Mouse (Mus musculus) kidney, postnatal 0 days (tissue): Measurements from ENCODE around the gene Scgb2b11. TPM values are rescaled to one million over a fixed set of nuclear protein-coding genes. Genes with fewer than 3 reads are reported as not detected.
"Not testable (repeated sequence)": the region's sequence is repeated elsewhere in the genome, so short reads cannot be mapped to it uniquely, and the experiment has no call there.

Experiments
- ATAC-seq: fragments of 200-750 bp; cut with Nextera tagmentation; replicated peaks from 2 replicates; pipeline ENCODE4 v1.8.0; 2017; ENCODE audit warnings: low read depth, moderate number of reproducible peaks, moderate TSS enrichment, moderate library complexity; ENCODE audit not compliant: low FRiP score
- DNase-seq: peaks from one replicate; pipeline ENCODE4 v3.0.0-alpha.2; 2016; ENCODE audit warnings: low spot score
- H3K27ac ChIP-seq: fragments of 300-500 bp; sonication (generic); 2 replicates; pipeline ENCODE4 v1.5.1; 2014; ENCODE audit warnings: mild to moderate bottlenecking
- H3K27me3 ChIP-seq: fragments of 300-500 bp; sonication (generic); 2 replicates; pipeline ENCODE4 v1.6.1; 2014; ENCODE audit warnings: low read length, mixed read lengths; ENCODE audit not compliant: insufficient read depth
- H3K36me3 ChIP-seq: fragments of 300-500 bp; sonication (generic); 2 replicates; pipeline ENCODE4 v1.6.1; 2014; ENCODE audit warnings: low read length, mixed read lengths; ENCODE audit not compliant: insufficient read depth
- H3K4me1 ChIP-seq: fragments of 300-500 bp; sonication (generic); replicated peaks from 2 replicates; pipeline ENCODE4 v1.6.1; 2014; ENCODE audit warnings: antibody characterized with exemption, low read length, mixed read lengths; ENCODE audit not compliant: insufficient read depth
- H3K4me2 ChIP-seq: fragments of 300-500 bp; sonication (generic); 2 replicates; pipeline ENCODE4 v1.6.1; 2014; ENCODE audit warnings: mild to moderate bottlenecking, low read length, moderate library complexity, mixed read lengths
- H3K4me3 ChIP-seq: fragments of 300-500 bp; sonication (generic); replicated peaks from 2 replicates; pipeline ENCODE4 v1.5.1; 2014; ENCODE audit warnings: low read depth, low read length
- H3K9ac ChIP-seq: fragments of 300-500 bp; sonication (generic); 2 replicates; pipeline ENCODE4 v1.6.1; 2014; ENCODE audit warnings: low read depth, low read length
- H3K9me3 ChIP-seq: fragments of 300-500 bp; sonication (generic); replicated peaks from 2 replicates; pipeline ENCODE4 v1.6.1; 2016; ENCODE audit warnings: low read length, inconsistent platforms, mixed read lengths
- WGBS: fragments of 180-500 bp; shearing (Covaris S2); extraction: QIAGEN DNeasy Blood & Tissue Kit; methylation state at CpG from one replicate; pipeline ENCODE4 v1.1.7; 2014; 5-methylcytosine and 5-hydroxymethylcytosine counted together
- polyA plus RNA-seq: library from polyadenylated mRNA; unstranded; fragments of >200 nt; fragmentation: Nextera tagmentation; extraction: Ambion mirVana; gene quantifications from 2 replicates; pipeline ENCODE4 v1.2.1, GENCODE M21; 2015

Scgb2b11 gene
- not detected in 2 replicates for polyA plus RNA-seq

DNA sequence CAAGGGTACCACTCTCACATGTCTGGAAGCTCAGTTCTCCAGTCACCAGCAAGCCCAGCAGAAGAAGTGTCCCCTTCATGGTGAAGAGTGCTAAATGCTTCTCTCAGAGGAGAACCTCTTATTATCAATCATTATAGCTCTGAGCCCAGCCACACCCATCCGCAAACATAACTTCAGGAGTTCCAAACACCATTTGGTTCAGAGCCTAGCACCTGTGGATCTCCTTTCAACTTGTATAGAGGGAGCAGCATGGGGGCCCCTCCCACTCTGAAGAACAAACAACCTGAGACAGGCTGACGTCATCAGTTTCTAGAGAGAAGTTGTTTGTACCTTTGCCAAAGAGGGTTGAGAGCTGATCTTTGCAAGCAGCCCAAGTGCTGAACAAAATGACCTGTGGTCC, at the start of gene Scgb2b11:
TSS of gene Scgb2b11 (minus strand) at position 101 of the 400 bp plus-strand sequence.
- not testable (repeated sequence) for H3K4me2 ChIP-seq, H3K4me1 ChIP-seq, H3K9ac ChIP-seq, ATAC-seq, H3K36me3 ChIP-seq, H3K27ac ChIP-seq, H3K27me3 ChIP-seq, H3K9me3 ChIP-seq, DNase-seq, H3K4me3 ChIP-seq
- WGBS, result 86% methylated on average over 2 of the region's 2 CpGs

GRCm38 (mm10) chr7:32222540-32222939, 11.6 kb upstream of the Scgb2b11 start, which contains the start of gene Scgb1b11:
TSS of gene Scgb1b11 (plus strand) at chr7:32222840.
- not testable (repeated sequence) for H3K9me3 ChIP-seq, H3K4me1 ChIP-seq, ATAC-seq, H3K27ac ChIP-seq, H3K9ac ChIP-seq, DNase-seq, H3K4me3 ChIP-seq, H3K36me3 ChIP-seq, H3K27me3 ChIP-seq, H3K4me2 ChIP-seq
- WGBS, result no CpG with 5 or more reads among the region's 2 CpGs

Other genes with a start within 250 kb of the Scgb2b11 start
- not detected in 2 replicates for gene Scgb1b10, start 110.3 kb downstream of the Scgb2b11 start, polyA plus RNA-seq
- not detected in 2 replicates for gene Scgb1b11, start 11.7 kb upstream of the Scgb2b11 start, polyA plus RNA-seq
- not detected in 2 replicates for gene Scgb2b12, start 116.1 kb upstream of the Scgb2b11 start, polyA plus RNA-seq
- not detected in 2 replicates for gene Scgb1b12, start 123.0 kb upstream of the Scgb2b11 start, polyA plus RNA-seq
- gene Scgb1b29, start 230.4 kb upstream of the Scgb2b11 start, polyA plus RNA-seq, result not detected in 2 replicates